Mouse (Mus musculus): ENCODE measurements around the gene Angel2. TPM values are rescaled to one million over a fixed set of nuclear protein-coding genes. Genes with fewer than 3 reads are reported as not detected.
A peak's percentile ranks its signal among the peaks of the same experiment; 100 is the strongest.
"Not testable (repeated sequence)": the region's sequence is repeated elsewhere in the genome, so short reads cannot be mapped to it uniquely, and the experiment has no call there.

Angel2 gene
- 37.7 and 40.4 TPM in 2 replicates for polyA plus RNA-seq (2015; fragmentation: Nextera tagmentation; extraction: Ambion mirVana)

DNA sequence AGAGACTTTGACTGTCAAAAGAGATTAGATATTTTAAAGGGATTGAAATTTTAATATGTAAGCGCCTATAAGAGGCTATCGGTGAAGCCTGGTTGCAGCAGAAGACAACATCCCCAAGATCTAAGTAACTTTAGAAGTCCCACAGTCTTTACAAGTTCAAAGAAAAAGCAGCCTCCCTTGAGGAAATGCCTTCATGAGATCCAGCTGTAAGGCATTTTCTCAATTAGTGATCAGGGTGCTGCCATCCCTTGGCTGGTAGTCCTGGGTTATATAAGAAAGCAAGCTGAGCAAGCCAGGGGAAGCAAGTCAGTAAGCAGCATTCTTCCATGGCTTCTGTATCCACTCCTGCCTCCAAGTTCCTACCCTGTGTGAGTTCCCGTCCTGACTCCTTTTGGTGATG lies at the start of gene Angel2:
Gene Angel2, plus strand, starts transcription at position 301 of the 400 bp plus-strand sequence.
- not testable (repeated sequence) for H3K36me3 ChIP-seq (ENCODE audit: insufficient read depth, low read length)
- WGBS, result 85% methylated on average over 3 of the region's 3 CpGs

DNA sequence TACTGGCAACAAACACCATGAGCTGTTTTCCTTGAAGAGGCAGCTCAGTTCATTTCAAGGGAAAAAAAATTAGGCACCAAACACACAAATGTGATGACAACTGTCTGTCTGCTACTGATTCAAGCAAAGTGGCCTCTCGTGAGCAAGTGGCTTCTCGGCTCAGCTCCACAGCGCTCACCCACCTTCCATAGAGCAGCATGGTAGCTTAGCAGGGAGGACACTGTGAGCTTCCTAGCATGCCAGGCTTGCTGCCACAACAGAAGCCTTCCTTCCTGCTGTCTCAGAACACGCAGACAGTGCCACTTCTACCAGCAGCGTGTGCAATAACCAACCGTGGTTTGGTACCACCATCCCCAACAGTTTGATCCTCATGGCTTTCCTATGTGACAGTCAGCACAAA lies 49.2 kb upstream of the Angel2 start:
- TF ChIP-seq CTCF (IDR thresholded peaks at IDR 0.05) (no peak), EP300 (IDR thresholded peaks at IDR 0.05) (no peak)
- ATAC-seq (no peak), DNase-seq (ENCODE audit: low spot score) (no peak)
- H3K9me3 ChIP-seq (ENCODE audit: low read length), result no peaks in the 10 kb centered on the region
- peaks cover 5% of the 10 kb centered on the region; the same call in 1 of the 2 replicates for H3K36me3 ChIP-seq (ENCODE audit: insufficient read depth, low read length)
- H3K27me3 ChIP-seq (replicated peaks; ENCODE audit: insufficient read depth, low read length), result no peaks in the 10 kb centered on the region
- no peak overlapping the region for H3K4me3 ChIP-seq (ENCODE audit: low read depth, low read length)
- no peak overlapping the region for H3K27ac ChIP-seq (ENCODE audit: low read length)
- no peak overlapping the region for H3K4me2 ChIP-seq (replicated peaks; ENCODE audit: low read depth, low read length)
- WGBS, result 89% methylated on average over 6 of the region's 6 CpGs
- H3K4me1 ChIP-seq (ENCODE audit: insufficient read depth, low read depth, low read length), result no peaks in the 10 kb centered on the region
- no peak overlapping the region for H3K9ac ChIP-seq (replicated peaks; ENCODE audit: low read depth)

More for the DNA sequence above, at the start of gene Angel2:
- not testable (repeated sequence) for H3K27ac ChIP-seq (ENCODE audit: low read length); ATAC-seq; H3K9me3 ChIP-seq (ENCODE audit: low read length); H3K27me3 ChIP-seq (replicated peaks; ENCODE audit: insufficient read depth, low read length); H3K4me2 ChIP-seq (replicated peaks; ENCODE audit: low read depth, low read length); DNase-seq (ENCODE audit: low spot score); H3K9ac ChIP-seq (replicated peaks; ENCODE audit: low read depth); H3K4me3 ChIP-seq (ENCODE audit: low read depth, low read length); H3K4me1 ChIP-seq (ENCODE audit: insufficient read depth, low read depth, low read length)

DNA sequence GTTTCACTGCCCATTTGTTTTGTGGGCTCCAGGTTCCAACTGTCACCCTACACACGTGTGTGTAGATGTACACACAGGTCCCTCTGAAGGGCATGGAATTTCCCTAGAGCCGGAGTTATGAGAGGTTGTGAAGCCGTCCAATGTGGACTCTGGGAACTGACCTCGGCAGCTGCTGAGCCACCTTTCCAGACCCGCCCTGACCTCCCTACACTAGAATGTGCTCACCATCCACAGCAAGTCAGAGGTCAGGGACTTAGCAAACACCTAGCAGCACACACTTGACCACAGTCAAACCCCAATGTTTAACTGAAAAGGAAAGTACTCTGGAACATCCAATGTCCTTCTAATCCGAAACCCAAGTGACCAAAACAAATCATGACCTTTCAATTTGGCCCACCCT lies 44.3 kb upstream of the Angel2 start:
- peak; percentile 17; the same call in 1 of the 2 replicates for ATAC-seq
- Histone ChIP-seq H3K36me3 (ENCODE audit: insufficient read depth, low read length) (0 out of 2 replicates have a peak, but pooled peaks cover 5% of the 10 kb centered on the region), H3K4me3 (ENCODE audit: low read depth, low read length) (no peak overlapping the region), H3K27ac (ENCODE audit: low read length) (no peak overlapping the region), H3K4me1 (ENCODE audit: insufficient read depth, low read depth, low read length) (no peaks in the 10 kb centered on the region), H3K9ac (replicated peaks; ENCODE audit: low read depth) (no peak overlapping the region), H3K9me3 (ENCODE audit: low read length) (no peaks in the 10 kb centered on the region), H3K27me3 (replicated peaks; ENCODE audit: insufficient read depth, low read length) (no peaks in the 10 kb centered on the region), H3K4me2 (replicated peaks; ENCODE audit: low read depth, low read length) (no peak overlapping the region)
- TF ChIP-seq EP300 (IDR thresholded peaks at IDR 0.05) (no peak), CTCF (IDR thresholded peaks at IDR 0.05) (no peak)
- DNase-seq (ENCODE audit: low spot score), result no peak
- 45% methylated on average over 6 of the region's 6 CpGs for WGBS

- Histone ChIP-seq H3K4me1 (ENCODE audit: insufficient read depth, low read depth, low read length) (no peaks in the 10 kb centered on the region), H3K4me3 (ENCODE audit: low read depth, low read length) (no peak overlapping the region), H3K9ac (replicated peaks; ENCODE audit: low read depth) (no peak overlapping the region), H3K36me3 (ENCODE audit: insufficient read depth, low read length) (0 out of 2 replicates have a peak, but pooled peaks cover 5% of the 10 kb centered on the region), H3K27ac (ENCODE audit: low read length) (no peak overlapping the region), H3K27me3 (replicated peaks; ENCODE audit: insufficient read depth, low read length) (no peaks in the 10 kb centered on the region), H3K9me3 (ENCODE audit: low read length) (no peaks in the 10 kb centered on the region), H3K4me2 (replicated peaks; ENCODE audit: low read depth, low read length) (no peak overlapping the region)
- TF ChIP-seq CTCF (IDR thresholded peaks at IDR 0.05) (peak; percentile 73), EP300 (IDR thresholded peaks at IDR 0.05) (no peak)
- peak; percentile 79 for DNase-seq (ENCODE audit: low spot score)
- 9% methylated on average over 2 of the region's 2 CpGs for WGBS
- ATAC-seq, result 0 out of 2 replicates have a peak, but pooled peaks have one; percentile 39
These were observed 43.5 kb upstream of the Angel2 start for GRCm38 (mm10) chr1:190881422-190881821.

GRCm38 (mm10) chr1:190886014-190886413 lies 38.9 kb upstream of the Angel2 start:
- ATAC-seq (peak; percentile 94), DNase-seq (ENCODE audit: low spot score) (peak; percentile 86)
- Histone ChIP-seq H3K27me3 (replicated peaks; ENCODE audit: insufficient read depth, low read length) (no peaks in the 10 kb centered on the region), H3K4me2 (replicated peaks; ENCODE audit: low read depth, low read length) (no peak overlapping the region), H3K4me1 (ENCODE audit: insufficient read depth, low read depth, low read length) (no peaks in the 10 kb centered on the region), H3K4me3 (ENCODE audit: low read depth, low read length) (no peak overlapping the region), H3K36me3 (ENCODE audit: insufficient read depth, low read length) (0 out of 2 replicates have a peak, but pooled peaks cover 5% of the 10 kb centered on the region), H3K9ac (replicated peaks; ENCODE audit: low read depth) (no peak overlapping the region), H3K9me3 (ENCODE audit: low read length) (no peaks in the 10 kb centered on the region), H3K27ac (ENCODE audit: low read length) (no peak overlapping the region)
- no peak for TF ChIP-seq CTCF (IDR thresholded peaks at IDR 0.05)
- TF ChIP-seq EP300 (IDR thresholded peaks at IDR 0.05), result peak; percentile 51
- WGBS, result 59% methylated on average over 4 of the region's 4 CpGs

DNA sequence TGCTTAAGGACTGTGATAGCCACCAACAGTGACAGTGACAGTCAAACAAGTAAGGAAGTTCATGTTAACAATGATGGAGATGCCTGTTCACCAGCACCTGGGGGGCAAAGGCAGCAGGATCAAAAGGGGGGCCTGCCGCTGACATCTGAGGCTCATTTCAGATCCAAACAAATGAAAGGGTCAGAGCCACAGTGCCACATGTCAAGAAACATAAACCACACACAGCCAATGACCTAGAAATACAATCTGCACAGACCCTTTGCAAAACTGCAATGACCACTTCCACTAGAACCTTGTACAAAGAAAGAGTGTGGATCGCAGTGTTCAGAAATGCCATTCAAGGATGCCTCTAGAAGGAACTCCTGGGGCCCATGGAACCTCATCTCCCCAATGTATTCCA lies 36.9 kb upstream of the Angel2 start:
- Histone ChIP-seq H3K4me1 (ENCODE audit: insufficient read depth, low read depth, low read length) (no peaks in the 10 kb centered on the region), H3K4me3 (ENCODE audit: low read depth, low read length) (no peak overlapping the region), H3K4me2 (replicated peaks; ENCODE audit: low read depth, low read length) (no peak overlapping the region), H3K36me3 (ENCODE audit: insufficient read depth, low read length) (0 out of 2 replicates have a peak, but pooled peaks cover 11% of the 10 kb centered on the region), H3K9me3 (ENCODE audit: low read length) (no peaks in the 10 kb centered on the region), H3K27me3 (replicated peaks; ENCODE audit: insufficient read depth, low read length) (no peaks in the 10 kb centered on the region), H3K9ac (replicated peaks; ENCODE audit: low read depth) (no peak overlapping the region), H3K27ac (ENCODE audit: low read length) (no peak overlapping the region)
- DNase-seq (ENCODE audit: low spot score) (no peak), ATAC-seq (no peak)
- no peak for TF ChIP-seq CTCF (IDR thresholded peaks at IDR 0.05)
- no peak for TF ChIP-seq EP300 (IDR thresholded peaks at IDR 0.05)
- 85% methylated on average over 2 of the region's 2 CpGs for WGBS

DNA sequence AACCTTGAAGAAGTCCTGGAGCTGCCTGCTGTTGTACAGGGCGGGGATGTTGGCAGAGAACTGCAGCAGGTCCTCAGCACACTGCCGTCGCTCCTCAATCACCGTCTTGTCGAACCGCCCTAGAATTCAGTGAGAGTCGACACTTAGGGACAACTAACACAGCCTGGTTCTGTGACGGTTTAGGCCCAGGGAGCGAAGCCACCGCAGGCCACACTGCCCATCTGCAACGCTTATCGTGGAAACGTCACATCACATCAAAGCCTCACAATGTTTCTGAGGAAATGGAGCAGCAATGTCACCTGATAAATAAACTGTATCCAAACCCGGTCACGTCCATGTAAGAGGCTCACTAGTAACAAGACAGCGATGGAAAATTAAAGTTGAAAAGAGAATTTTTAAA lies 36.3 kb upstream of the Angel2 start:
- Histone ChIP-seq H3K9me3 (ENCODE audit: low read length) (no peaks in the 10 kb centered on the region), H3K4me2 (replicated peaks; ENCODE audit: low read depth, low read length) (no peak overlapping the region), H3K4me1 (ENCODE audit: insufficient read depth, low read depth, low read length) (no peaks in the 10 kb centered on the region), H3K9ac (replicated peaks; ENCODE audit: low read depth) (no peak overlapping the region), H3K36me3 (ENCODE audit: insufficient read depth, low read length) (0 out of 2 replicates have a peak, but pooled peaks cover 9% of the 10 kb centered on the region), H3K27ac (ENCODE audit: low read length) (no peak overlapping the region), H3K4me3 (ENCODE audit: low read depth, low read length) (no peak overlapping the region), H3K27me3 (replicated peaks; ENCODE audit: insufficient read depth, low read length) (no peaks in the 10 kb centered on the region)
- no peak for DNase-seq (ENCODE audit: low spot score)
- ATAC-seq, result no peak
- WGBS, result 71% methylated on average over 16 of the region's 16 CpGs
- TF ChIP-seq EP300 (IDR thresholded peaks at IDR 0.05) (no peak), CTCF (IDR thresholded peaks at IDR 0.05) (no peak)
